Mouse (Mus musculus): ENCODE data around the gene LTO1.

DNA sequence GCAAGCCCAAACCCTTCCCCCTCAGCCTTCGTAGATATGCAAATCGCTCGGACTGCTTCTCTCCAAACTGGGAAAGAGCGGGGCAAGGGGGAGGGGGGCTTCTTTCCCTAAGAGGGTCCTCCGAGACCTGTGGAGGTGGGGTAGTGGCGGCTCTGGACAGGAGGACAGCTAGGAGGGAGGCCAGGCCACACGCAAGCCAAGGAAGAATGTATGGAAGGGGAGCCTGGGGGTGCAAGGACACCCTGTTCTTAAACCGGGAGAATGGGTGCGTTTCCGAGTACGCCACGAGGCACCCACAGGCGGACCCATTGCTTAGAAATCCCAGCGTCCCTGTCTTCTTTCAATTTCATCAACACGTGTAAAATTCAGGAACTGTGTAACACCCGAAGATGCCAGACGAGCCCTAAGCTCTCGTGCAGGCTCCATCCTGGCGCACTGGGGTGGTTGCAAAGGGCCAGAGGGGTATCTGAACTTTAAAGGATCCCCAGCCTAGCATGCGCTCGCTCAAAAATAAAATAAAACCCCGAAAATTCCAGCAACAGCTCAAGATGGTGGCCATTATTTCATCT, 25.2 kb downstream of the LTO1 start:
- TF ChIP-seq CTCF (IDR thresholded peaks at IDR 0.05; ENCODE audit: low read depth), result no peak
- TF ChIP-seq EP300 (optimal IDR thresholded peaks at IDR 0.05), result no peak

Measured in stomach, postnatal 0 days (tissue).